Mouse (Mus musculus) cerebellum, adult 8-10 months (tissue): ENCODE measurements at regions not wholly inside any gene's neighbourhood (a gene's known extent, or its start where the extent isn't known, plus 50 kb on each side); places are given as distances from the start of the nearest gene placed in this dataset.

ENCODE experiments used
- DNase-seq: peaks from one replicate; pipeline ENCODE4 v3.0.0; 2022

- no peak for DNase-seq
Observed at GRCm38 (mm10) chr6:67113686-67114278, 76.5 kb upstream of the Gadd45a start.

- no peak for DNase-seq
Observed at GRCm38 (mm10) chr6:67113261-67113660, 76.0 kb upstream of the Gadd45a start.

- DNase-seq: no peak
Observed at GRCm38 (mm10) chr6:67112311-67112710, 75.1 kb upstream of the Gadd45a start.

GRCm38 (mm10) chr6:67111581-67111980 lies 74.3 kb upstream of the Gadd45a start:
- no peak for DNase-seq

- DNase-seq: no peak
Observed at GRCm38 (mm10) chr6:67110391-67110790, 73.1 kb upstream of the Gadd45a start.

GRCm38 (mm10) chr6:67109774-67110173 lies 72.5 kb upstream of the Gadd45a start:
- DNase-seq: no peak

- DNase-seq: no peak
Observed at GRCm38 (mm10) chr6:67107517-67107916, 70.3 kb upstream of the Gadd45a start.

- DNase-seq: no peak
Observed at GRCm38 (mm10) chr6:67106493-67106892, 69.2 kb upstream of the Gadd45a start.

GRCm38 (mm10) chr6:67105386-67105785 lies 68.1 kb upstream of the Gadd45a start:
- no peak for DNase-seq

- no peak for DNase-seq
Observed at GRCm38 (mm10) chr6:67104205-67104604, 66.9 kb upstream of the Gadd45a start.

GRCm38 (mm10) chr6:67102541-67103134 lies 65.4 kb upstream of the Gadd45a start:
- DNase-seq: no peak

- DNase-seq: no peak
Observed at GRCm38 (mm10) chr6:67102014-67102413, 64.8 kb upstream of the Gadd45a start.

- no peak for DNase-seq
Observed at GRCm38 (mm10) chr6:67094426-67094825, 57.2 kb upstream of the Gadd45a start.

- no peak for DNase-seq
Observed at GRCm38 (mm10) chr6:67093128-67093527, 55.9 kb upstream of the Gadd45a start.

- DNase-seq: peak; percentile 24
Observed at GRCm38 (mm10) chr6:67090150-67090549, 52.9 kb upstream of the Gadd45a start.

- peak; percentile 12 for DNase-seq
Observed at GRCm38 (mm10) chr6:67089530-67090140, 52.4 kb upstream of the Gadd45a start.

GRCm38 (mm10) chr6:67088741-67089455 lies 51.6 kb upstream of the Gadd45a start:
- DNase-seq: no peak

GRCm38 (mm10) chr6:67087837-67088440 lies 50.7 kb upstream of the Gadd45a start:
- no peak for DNase-seq

- DNase-seq: no peak
Observed at GRCm38 (mm10) chr6:67087393-67087792, 50.1 kb upstream of the Gadd45a start.
